Mouse (Mus musculus) heart, adult 2 months (tissue): ENCODE data around the gene Pex12.

Source experiments
- CTCF ChIP-seq: fragments of 200-600 bp; IDR thresholded peaks from 2 replicates; pipeline ENCODE4 v1.8.1; 2022; ENCODE audit warnings: antibody characterized with exemption, mild to moderate bottlenecking, moderate library complexity
- POLR2A ChIP-seq: fragments of 200-500 bp; IDR thresholded peaks from 2 replicates; pipeline ENCODE4 v1.6.1; 2011; ENCODE audit warnings: mild to moderate bottlenecking, low read depth, low read length, control low read depth; ENCODE audit not compliant: insufficient read depth

- TF ChIP-seq CTCF: no peak
- no peak for TF ChIP-seq POLR2A
These were observed 16.8 kb downstream of the Pex12 start for GRCm38 (mm10) chr11:83285627-83286026.
